Mouse (Mus musculus) heart, embryonic 11.5 days (tissue): ENCODE data around the gene Tyw3. TPM values are rescaled to one million over a fixed set of nuclear protein-coding genes. Genes with fewer than 3 reads are reported as not detected.

ENCODE experiments used
- ATAC-seq: fragments of 200-750 bp; cut with Nextera tagmentation; replicated peaks from 2 replicates; pipeline ENCODE4 v1.8.0; 2017; ENCODE audit warnings: moderate library complexity; ENCODE audit not compliant: insufficient number of reproducible peaks, low FRiP score, low TSS enrichment
- H3K27ac ChIP-seq: fragments of 300-500 bp; sonication (generic); 2 replicates; pipeline ENCODE4 v1.5.1; 2014; ENCODE audit warnings: mild to moderate bottlenecking, low read depth, low read length
- H3K27me3 ChIP-seq: fragments of 300-500 bp; sonication (generic); 2 replicates; pipeline ENCODE4 v1.6.1; 2014; ENCODE audit warnings: mild to moderate bottlenecking, low read length, mixed read lengths; ENCODE audit not compliant: control insufficient read depth, insufficient read depth
- H3K36me3 ChIP-seq: fragments of 300-500 bp; sonication (generic); 2 replicates; pipeline ENCODE4 v1.6.1; 2014; ENCODE audit warnings: mild to moderate bottlenecking, low read length, moderate library complexity, mixed read lengths; ENCODE audit not compliant: control insufficient read depth, insufficient read depth
- H3K4me1 ChIP-seq: fragments of 300-500 bp; sonication (generic); 2 replicates; pipeline ENCODE4 v1.6.1; 2014; ENCODE audit warnings: low read length; ENCODE audit not compliant: control insufficient read depth, insufficient read depth
- H3K4me2 ChIP-seq: fragments of 300-500 bp; sonication (generic); 2 replicates; pipeline ENCODE4 v1.6.1; 2014; ENCODE audit warnings: mild to moderate bottlenecking, moderate library complexity
- H3K4me3 ChIP-seq: fragments of 300-500 bp; sonication (generic); 2 replicates; pipeline ENCODE4 v1.5.1; 2014; ENCODE audit warnings: low read depth, low read length
- H3K9ac ChIP-seq: fragments of 300-500 bp; sonication (generic); 2 replicates; pipeline ENCODE4 v1.6.1; 2014; ENCODE audit warnings: mild to moderate bottlenecking, low read depth, low read length, moderate library complexity
- H3K9me3 ChIP-seq: fragments of 300-500 bp; sonication (generic); replicated peaks from 2 replicates; pipeline ENCODE4 v1.6.1; 2016; ENCODE audit warnings: low read length; ENCODE audit not compliant: control insufficient read depth
- WGBS: fragments of 180-500 bp; shearing (Covaris S2); extraction: QIAGEN DNeasy Blood & Tissue Kit; methylation state at CpG from one replicate; pipeline ENCODE4 v1.1.7; 2014; ENCODE audit not compliant: insufficient replicate concordance; 5-methylcytosine and 5-hydroxymethylcytosine counted together
- polyA plus RNA-seq: library from polyadenylated mRNA; unstranded; fragments of >200 nt; fragmentation: Nextera tagmentation; extraction: Ambion mirVana; gene quantifications from 2 replicates; pipeline ENCODE4 v1.2.1, GENCODE M21; 2014

The Tyw3 gene
- polyA plus RNA-seq, 1 experiment from 2014 or later, result 17.9 TPM

DNA sequence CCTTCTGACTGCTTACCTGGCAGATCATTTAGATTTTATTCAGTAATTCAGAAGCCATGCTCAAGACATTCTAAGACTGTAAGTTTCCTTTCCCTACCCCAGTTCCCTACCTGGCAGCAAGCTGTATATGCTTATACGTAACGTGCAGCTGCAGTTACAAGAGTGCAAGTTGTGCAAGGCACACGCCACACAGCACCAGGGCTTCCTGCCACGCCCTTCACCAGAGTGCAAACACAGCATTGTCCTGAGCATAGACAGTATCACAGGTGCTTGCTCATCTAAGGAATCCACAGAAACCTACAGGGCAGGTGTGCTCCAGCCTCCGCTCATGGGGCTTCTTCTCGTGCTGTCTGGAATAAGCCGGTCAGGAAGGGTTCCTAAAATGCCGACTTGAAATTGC, 19.0 kb downstream of the Tyw3 start:
- 91% methylated on average over 8 of the region's 8 CpGs for WGBS
- no peak overlapping the region for H3K9ac ChIP-seq

DNA sequence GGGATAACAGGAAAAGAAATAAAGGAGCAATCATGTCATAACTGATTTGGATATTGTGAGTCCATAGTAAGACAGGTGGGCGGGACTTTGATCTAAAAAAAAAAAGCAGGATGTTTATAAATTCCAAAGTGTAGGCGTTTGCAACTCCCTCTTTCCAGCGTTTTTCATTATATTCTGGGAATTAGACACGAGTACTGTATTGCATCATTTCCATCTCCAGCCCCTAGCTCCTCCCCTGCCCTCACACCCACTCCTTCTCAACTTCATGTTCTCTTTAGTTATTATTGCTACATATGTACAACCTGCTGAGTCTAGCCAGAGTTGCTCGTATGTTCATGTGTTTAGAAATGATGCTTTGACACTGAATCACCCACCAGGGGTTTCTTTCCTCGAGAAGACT, 23.2 kb downstream of the Tyw3 start:
- peaks cover under 1% of the 10 kb centered on the region; the same call in 1 of the 2 replicates for H3K36me3 ChIP-seq
- H3K4me1 ChIP-seq, result no peaks in the 10 kb centered on the region
- H3K9ac ChIP-seq, result no peak overlapping the region
- no peak overlapping the region for H3K27ac ChIP-seq
- H3K4me3 ChIP-seq, result no peak overlapping the region
- WGBS, result 60% methylated on average over 6 of the region's 6 CpGs
- no peak overlapping the region for H3K4me2 ChIP-seq
- ATAC-seq, result no peak
- H3K9me3 ChIP-seq, result no peaks in the 10 kb centered on the region
- peaks cover 7% of the 10 kb centered on the region; the same call in 1 of the 2 replicates for H3K27me3 ChIP-seq

More for the DNA sequence above, 19.0 kb downstream of the Tyw3 start:
- Histone ChIP-seq H3K4me3 (no peak overlapping the region), H3K4me1 (no peaks in the 10 kb centered on the region), H3K27ac (no peak overlapping the region), H3K36me3 (peaks cover 11% of the 10 kb centered on the region), H3K9me3 (no peaks in the 10 kb centered on the region), H3K27me3 (peaks cover 2% of the 10 kb centered on the region; the same call in 1 of the 2 replicates), H3K4me2 (no peak overlapping the region)
- ATAC-seq, result no peak

DNA sequence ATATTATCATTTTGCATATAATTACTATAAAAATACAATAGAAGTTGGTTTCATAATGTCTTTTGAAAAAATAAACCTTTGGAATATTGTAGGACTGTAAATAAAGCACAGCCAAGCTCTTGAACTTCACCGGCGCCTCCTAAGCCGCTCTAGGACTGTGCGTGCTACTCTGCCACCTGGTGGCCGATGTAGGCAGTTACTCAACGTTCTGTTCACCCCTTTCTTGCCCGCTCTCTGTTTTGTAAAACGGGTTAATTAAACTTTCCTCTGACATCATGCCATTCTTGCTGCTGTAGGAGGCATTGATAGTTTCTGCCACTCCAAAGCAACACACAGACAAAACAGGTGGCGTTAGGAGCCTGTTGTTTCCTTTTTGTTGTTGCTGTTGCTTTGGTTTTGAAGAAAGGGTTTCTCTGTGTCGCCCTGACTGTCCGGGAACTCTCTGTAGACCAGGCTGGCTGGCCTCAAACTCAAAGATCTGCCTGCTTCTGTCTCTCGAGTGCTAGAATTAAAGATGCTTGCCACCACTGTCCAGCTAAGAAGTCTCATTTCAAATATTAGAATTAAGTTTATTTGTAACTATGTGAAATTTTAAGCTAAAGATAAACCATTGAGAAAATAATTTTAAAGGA, 24.4 kb downstream of the Tyw3 start:
- H3K4me3 ChIP-seq, result no peak overlapping the region
- no peaks in the 10 kb centered on the region for H3K36me3 ChIP-seq
- 12% methylated on average over 12 of the region's 12 CpGs for WGBS
- no peak overlapping the region for H3K9ac ChIP-seq
- H3K27me3 ChIP-seq, result peaks cover 9% of the 10 kb centered on the region; the same call in 1 of the 2 replicates
- no peaks in the 10 kb centered on the region for H3K9me3 ChIP-seq
- no peak overlapping the region for H3K27ac ChIP-seq
- H3K4me2 ChIP-seq, result no peak overlapping the region
- no peaks in the 10 kb centered on the region for H3K4me1 ChIP-seq
- no peak for ATAC-seq

DNA sequence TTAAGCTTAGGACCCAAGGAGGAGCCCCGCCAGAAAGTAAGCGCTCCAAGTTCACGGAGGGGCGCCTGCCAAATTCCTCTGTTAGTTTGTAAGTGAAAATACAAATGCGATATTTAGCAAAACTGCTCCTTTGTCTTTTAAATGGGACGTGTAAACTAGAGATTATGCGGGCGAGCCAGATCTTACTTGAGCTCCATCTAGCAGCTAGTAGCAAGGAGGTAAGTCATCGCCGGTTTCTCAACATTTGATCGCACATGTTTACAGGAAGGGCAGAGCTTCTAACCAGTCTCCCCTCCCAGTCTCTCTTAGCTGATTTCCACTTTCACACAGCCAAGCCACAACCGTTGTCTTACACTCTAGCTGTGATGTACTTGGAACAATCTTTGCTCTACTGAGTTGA, 26.1 kb downstream of the Tyw3 start:
- H3K36me3 ChIP-seq, result no peaks in the 10 kb centered on the region
- no peaks in the 10 kb centered on the region for H3K9me3 ChIP-seq
- H3K4me3 ChIP-seq, result peak overlapping the region; percentile 33
- H3K4me2 ChIP-seq, result peak overlapping the region; percentile 64
- no peaks in the 10 kb centered on the region for H3K4me1 ChIP-seq
- peaks cover 9% of the 10 kb centered on the region; the same call in 1 of the 2 replicates for H3K27me3 ChIP-seq
- WGBS, result 4% methylated on average over 12 of the region's 12 CpGs
- no peak overlapping the region for H3K27ac ChIP-seq
- no peak for ATAC-seq
- no peak overlapping the region for H3K9ac ChIP-seq

DNA sequence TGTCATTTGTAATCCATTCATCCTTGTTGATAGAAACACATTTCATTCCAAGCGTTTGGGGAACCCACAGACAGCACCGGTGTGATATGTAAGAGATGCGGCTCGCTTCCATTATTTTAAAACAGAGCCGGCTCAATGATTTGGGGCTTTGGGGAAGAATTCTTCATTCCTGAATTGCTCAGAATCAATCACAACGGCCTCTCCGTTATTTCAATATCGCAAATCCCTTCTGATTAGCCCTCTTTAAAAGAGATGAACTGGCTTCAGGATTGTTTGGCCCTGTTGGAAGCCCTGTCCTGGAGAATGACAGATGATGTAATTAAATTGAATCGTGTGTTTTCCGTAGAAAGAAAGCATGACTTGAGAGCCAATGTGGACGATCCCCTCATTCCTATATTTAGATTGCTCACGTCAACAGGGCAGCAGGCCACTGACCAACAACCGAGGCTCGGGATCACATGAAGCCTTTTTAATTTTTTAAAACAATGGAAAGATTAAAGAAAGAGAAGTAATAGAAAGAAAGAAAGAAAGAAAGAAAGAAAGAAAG, 26.8 kb downstream of the Tyw3 start:
- 46% methylated on average over 14 of the region's 14 CpGs for WGBS
- ATAC-seq, result no peak

DNA sequence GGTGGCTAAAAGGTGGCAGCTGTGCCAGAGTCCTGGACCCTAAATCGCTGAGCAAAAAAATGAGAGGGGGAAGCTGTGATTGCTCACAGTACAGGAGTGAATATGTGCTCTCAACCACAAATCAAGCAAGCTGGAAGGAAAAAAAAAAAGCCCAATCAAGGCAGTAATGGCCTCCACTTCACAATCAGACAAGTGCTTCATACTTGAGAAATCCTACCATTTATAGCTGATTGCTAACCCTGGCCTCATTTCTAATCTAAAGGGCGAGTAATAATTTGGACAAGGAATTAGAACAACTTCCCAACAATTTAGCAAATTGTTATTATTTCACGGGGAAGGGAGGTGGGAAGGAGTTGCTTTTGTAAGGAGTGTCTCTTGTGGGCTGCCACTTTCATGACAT, 31.5 kb downstream of the Tyw3 start:
- H3K9ac ChIP-seq, result no peak overlapping the region
- H3K27ac ChIP-seq, result no peak overlapping the region
- H3K9me3 ChIP-seq, result no peaks in the 10 kb centered on the region
- H3K4me3 ChIP-seq, result no peak overlapping the region
- peaks cover 3% of the 10 kb centered on the region; the same call in 1 of the 2 replicates for H3K4me1 ChIP-seq
- WGBS, result 65% methylated on average over 3 of the region's 3 CpGs
- H3K36me3 ChIP-seq, result no peaks in the 10 kb centered on the region
- no peak for ATAC-seq
- no peak overlapping the region for H3K4me2 ChIP-seq
- H3K27me3 ChIP-seq, result peaks cover 2% of the 10 kb centered on the region; the same call in 1 of the 2 replicates

More for the DNA sequence above, 26.8 kb downstream of the Tyw3 start:
- no peak overlapping the region for H3K9ac ChIP-seq
- no peaks in the 10 kb centered on the region for H3K4me1 ChIP-seq
- H3K27ac ChIP-seq, result no peak overlapping the region
- no peak overlapping the region for H3K4me3 ChIP-seq
- H3K36me3 ChIP-seq, result no peaks in the 10 kb centered on the region
- peaks cover 9% of the 10 kb centered on the region; the same call in 1 of the 2 replicates for H3K27me3 ChIP-seq
- H3K4me2 ChIP-seq, result no peak overlapping the region
- H3K9me3 ChIP-seq, result no peaks in the 10 kb centered on the region

DNA sequence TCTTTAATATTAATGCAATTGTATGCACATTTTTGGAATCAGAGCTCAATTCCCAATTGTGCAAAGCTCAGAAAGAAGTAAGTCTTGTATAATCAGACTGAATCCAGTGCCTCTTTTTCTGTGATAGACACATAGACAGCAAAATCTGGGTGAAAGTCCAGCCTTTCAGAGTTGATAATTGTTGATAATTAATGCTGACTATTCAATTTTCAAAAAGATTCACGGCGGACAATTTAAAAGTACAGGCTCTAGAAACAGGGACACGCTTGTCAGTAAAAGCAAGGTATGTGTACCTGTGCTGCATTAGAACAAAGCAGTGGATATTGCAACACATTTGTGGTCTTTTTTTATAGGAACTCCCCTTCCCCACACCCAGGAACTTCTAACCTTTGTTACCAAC, 34.7 kb downstream of the Tyw3 start:
- Histone ChIP-seq H3K4me3 (no peak overlapping the region), H3K27ac (no peak overlapping the region), H3K4me2 (no peak overlapping the region), H3K4me1 (peaks cover 3% of the 10 kb centered on the region; the same call in 1 of the 2 replicates), H3K9me3 (no peaks in the 10 kb centered on the region), H3K9ac (no peak overlapping the region), H3K27me3 (no peaks in the 10 kb centered on the region), H3K36me3 (no peaks in the 10 kb centered on the region)
- no peak for ATAC-seq
- WGBS, result 90% methylated on average over 3 of the region's 3 CpGs

DNA sequence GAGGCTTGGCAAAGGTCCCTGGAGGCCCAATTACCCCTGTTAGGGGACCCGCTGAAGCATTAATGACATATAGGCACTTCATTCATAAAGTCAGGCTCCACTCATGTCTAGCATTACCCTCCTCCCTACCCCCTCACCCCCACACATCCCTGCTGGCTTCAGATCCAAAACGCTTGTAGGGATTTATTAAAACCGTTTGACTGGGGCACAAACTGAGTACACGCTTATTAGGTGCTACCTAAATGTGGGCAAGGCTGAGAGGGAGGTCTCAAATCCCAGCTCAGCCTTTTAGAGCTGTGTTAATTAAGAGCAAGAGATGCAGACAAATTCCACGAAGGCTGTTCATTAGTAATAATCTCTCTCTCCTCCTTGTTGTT, 45.9 kb downstream of the Tyw3 start:
- no peak for ATAC-seq
- Histone ChIP-seq H3K4me1 (peaks cover 9% of the 10 kb centered on the region; the same call in 1 of the 2 replicates), H3K4me3 (no peak overlapping the region), H3K4me2 (no peak overlapping the region), H3K27me3 (peaks cover 7% of the 10 kb centered on the region; the same call in 1 of the 2 replicates), H3K9ac (no peak overlapping the region), H3K27ac (no peak overlapping the region), H3K36me3 (no peaks in the 10 kb centered on the region), H3K9me3 (no peaks in the 10 kb centered on the region)
- 63% methylated on average over 5 of the region's 5 CpGs for WGBS
